Mouse (Mus musculus): ENCODE results near the gene Dyrk1a.

GRCm38 (mm10) chr16:94608706-94609594 is 39.1 kb downstream of the Dyrk1a start:
- TF ChIP-seq CTCF (IDR thresholded peaks at IDR 0.05): no peak
- TF ChIP-seq POLR2A (IDR thresholded peaks at IDR 0.05; ENCODE audit: insufficient read depth, low read depth, low read length): no peak

Measured in heart, adult 2 months (tissue).